Mouse (Mus musculus) kidney, postnatal 0 days (tissue): ENCODE data around the gene Capzb. TPM values are rescaled to one million over a fixed set of nuclear protein-coding genes. Genes with fewer than 3 reads are reported as not detected.

Experiments
- ATAC-seq: fragments of 200-750 bp; cut with Nextera tagmentation; replicated peaks from 2 replicates; pipeline ENCODE4 v1.8.0; 2017; ENCODE audit warnings: low read depth, moderate number of reproducible peaks, moderate TSS enrichment, moderate library complexity; ENCODE audit not compliant: low FRiP score
- DNase-seq: peaks from one replicate; pipeline ENCODE4 v3.0.0-alpha.2; 2016; ENCODE audit warnings: low spot score
- H3K27ac ChIP-seq: fragments of 300-500 bp; sonication (generic); 2 replicates; pipeline ENCODE4 v1.5.1; 2014; ENCODE audit warnings: mild to moderate bottlenecking
- H3K27me3 ChIP-seq: fragments of 300-500 bp; sonication (generic); 2 replicates; pipeline ENCODE4 v1.6.1; 2014; ENCODE audit warnings: low read length, mixed read lengths; ENCODE audit not compliant: insufficient read depth
- H3K36me3 ChIP-seq: fragments of 300-500 bp; sonication (generic); 2 replicates; pipeline ENCODE4 v1.6.1; 2014; ENCODE audit warnings: low read length, mixed read lengths; ENCODE audit not compliant: insufficient read depth
- H3K4me1 ChIP-seq: fragments of 300-500 bp; sonication (generic); replicated peaks from 2 replicates; pipeline ENCODE4 v1.6.1; 2014; ENCODE audit warnings: antibody characterized with exemption, low read length, mixed read lengths; ENCODE audit not compliant: insufficient read depth
- H3K4me2 ChIP-seq: fragments of 300-500 bp; sonication (generic); 2 replicates; pipeline ENCODE4 v1.6.1; 2014; ENCODE audit warnings: mild to moderate bottlenecking, low read length, moderate library complexity, mixed read lengths
- H3K4me3 ChIP-seq: fragments of 300-500 bp; sonication (generic); replicated peaks from 2 replicates; pipeline ENCODE4 v1.5.1; 2014; ENCODE audit warnings: low read depth, low read length
- H3K9ac ChIP-seq: fragments of 300-500 bp; sonication (generic); 2 replicates; pipeline ENCODE4 v1.6.1; 2014; ENCODE audit warnings: low read depth, low read length
- H3K9me3 ChIP-seq: fragments of 300-500 bp; sonication (generic); replicated peaks from 2 replicates; pipeline ENCODE4 v1.6.1; 2016; ENCODE audit warnings: low read length, inconsistent platforms, mixed read lengths
- CTCF ChIP-seq: IDR thresholded peaks from 2 replicates; pipeline ENCODE4 v1.5.1; 2016; ENCODE audit warnings: antibody characterized with exemption, low read depth, mild to moderate bottlenecking, moderate library complexity
- WGBS: fragments of 180-500 bp; shearing (Covaris S2); extraction: QIAGEN DNeasy Blood & Tissue Kit; methylation state at CpG from one replicate; pipeline ENCODE4 v1.1.7; 2014; 5-methylcytosine and 5-hydroxymethylcytosine counted together
- polyA plus RNA-seq: library from polyadenylated mRNA; unstranded; fragments of >200 nt; fragmentation: Nextera tagmentation; extraction: Ambion mirVana; gene quantifications from 2 replicates; pipeline ENCODE4 v1.2.1, GENCODE M21; 2015

The Capzb gene
- polyA plus RNA-seq, 1 experiment from 2014 or later: 304 TPM

DNA sequence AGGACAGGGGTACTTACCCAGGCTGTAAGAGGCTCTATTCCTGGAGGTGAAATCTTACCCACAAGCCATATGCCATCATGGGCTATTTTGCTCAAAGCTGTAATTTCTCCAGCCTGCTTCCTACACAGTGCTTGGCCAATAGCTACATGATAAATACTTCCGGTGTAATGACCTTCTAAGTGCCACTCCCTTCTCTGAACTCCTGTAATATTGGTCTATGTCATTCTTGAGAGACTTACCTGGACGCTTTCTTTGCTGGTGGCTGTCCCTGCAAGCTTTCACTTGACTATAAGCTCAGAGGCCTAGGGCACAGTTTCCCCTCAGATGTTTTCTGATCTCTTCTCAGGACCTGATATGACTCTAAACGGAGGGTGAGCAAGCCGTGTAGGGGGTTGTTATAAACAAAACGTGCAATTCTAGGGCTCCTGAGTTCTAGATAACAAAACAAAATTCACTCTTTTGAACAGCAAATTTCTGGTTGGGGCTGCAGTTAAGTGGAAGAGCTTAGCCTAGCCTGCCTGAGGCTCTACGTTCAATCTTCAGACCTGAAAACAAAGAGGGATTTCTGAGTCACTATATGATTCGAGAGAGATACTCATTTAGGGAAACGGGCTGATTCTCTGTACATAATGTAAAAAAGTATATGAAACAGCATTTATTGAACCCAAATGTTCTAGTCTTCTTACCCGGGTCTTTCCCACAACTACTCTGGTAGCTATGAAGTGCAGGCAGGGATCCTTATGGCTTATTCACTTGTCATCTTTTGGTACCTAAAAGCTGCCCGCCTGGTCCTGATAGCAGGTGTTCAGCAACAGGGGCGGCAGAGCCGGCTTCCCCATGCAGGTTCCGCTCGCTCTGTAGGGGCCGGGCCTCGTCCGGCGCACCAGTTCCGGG, 847 bp upstream of the Capzb start:
- WGBS: 12% methylated on average over 19 of the region's 19 CpGs
- H3K9ac ChIP-seq: peak overlapping the region; percentile 64
- no peaks in the 10 kb centered on the region for H3K27me3 ChIP-seq
- H3K36me3 ChIP-seq: no peaks in the 10 kb centered on the region
- no peaks in the 10 kb centered on the region for H3K9me3 ChIP-seq
- TF ChIP-seq CTCF: no peak
- peak overlapping the region; percentile 93 for H3K27ac ChIP-seq
- ATAC-seq (no peak), DNase-seq (no peak)
- peak overlapping the region; percentile 97 for H3K4me2 ChIP-seq
- H3K4me1 ChIP-seq: peaks cover 25% of the 10 kb centered on the region
- peak overlapping the region; percentile 96 for H3K4me3 ChIP-seq

DNA sequence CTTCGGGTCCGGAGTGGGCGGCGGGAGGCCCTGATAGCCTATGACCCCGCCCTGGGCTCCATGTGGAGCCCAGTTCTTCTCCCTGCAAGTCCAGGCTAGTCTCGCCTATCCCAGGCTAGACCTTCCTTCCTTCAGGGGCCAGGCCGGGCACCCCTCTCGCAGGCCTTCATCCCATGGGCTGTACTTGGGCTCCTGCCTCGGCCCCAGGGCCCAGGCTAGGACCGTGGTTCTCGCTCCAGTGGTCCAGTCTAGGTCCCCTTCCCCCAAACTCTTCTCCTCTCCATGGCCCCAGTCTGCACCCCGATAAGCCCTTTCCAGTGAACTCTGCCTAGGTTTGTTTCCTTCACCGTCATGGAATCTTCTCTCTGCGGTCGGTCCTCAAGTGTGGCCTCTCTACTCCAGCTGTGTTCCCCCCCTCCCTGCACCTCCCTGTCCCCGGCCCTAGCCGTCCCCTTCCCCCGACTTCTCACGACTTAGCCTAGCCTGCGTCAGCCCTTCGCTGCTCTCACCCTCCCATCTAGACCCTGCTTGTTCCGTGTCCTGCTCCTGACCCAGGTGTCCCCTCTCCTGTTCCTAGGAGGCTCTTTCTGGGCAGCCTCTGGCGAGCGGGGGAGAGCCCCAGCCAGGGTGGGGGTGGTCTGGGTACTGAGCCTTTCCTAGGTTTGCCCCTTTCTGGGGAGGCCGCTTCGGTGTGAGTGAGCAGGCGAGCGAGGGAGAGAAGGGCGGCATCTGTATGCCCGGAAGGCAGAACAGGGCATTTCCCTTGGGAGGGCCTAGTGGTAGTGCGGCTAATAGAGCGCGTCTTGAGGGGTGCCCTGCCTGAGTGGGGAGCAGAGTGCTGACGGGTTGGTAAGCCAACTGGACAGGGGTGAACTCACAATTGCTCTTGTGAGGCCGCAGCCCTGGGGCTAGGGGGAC, 736 bp downstream of the Capzb start:
- H3K27ac ChIP-seq: peak overlapping the region; percentile 89
- DNase-seq: peak; percentile 42
- H3K27me3 ChIP-seq: no peaks in the 10 kb centered on the region
- peaks cover 39% of the 10 kb centered on the region for H3K4me1 ChIP-seq
- peak overlapping the region; percentile 94 for H3K9ac ChIP-seq
- H3K36me3 ChIP-seq: no peaks in the 10 kb centered on the region
- no peak for TF ChIP-seq CTCF
- no peaks in the 10 kb centered on the region for H3K9me3 ChIP-seq
- H3K4me3 ChIP-seq: peak overlapping the region; percentile 96
- H3K4me2 ChIP-seq: peak overlapping the region; percentile 97
- under 1% methylated on average over 31 of the region's 35 CpGs for WGBS
- ATAC-seq: peak; percentile 15

DNA sequence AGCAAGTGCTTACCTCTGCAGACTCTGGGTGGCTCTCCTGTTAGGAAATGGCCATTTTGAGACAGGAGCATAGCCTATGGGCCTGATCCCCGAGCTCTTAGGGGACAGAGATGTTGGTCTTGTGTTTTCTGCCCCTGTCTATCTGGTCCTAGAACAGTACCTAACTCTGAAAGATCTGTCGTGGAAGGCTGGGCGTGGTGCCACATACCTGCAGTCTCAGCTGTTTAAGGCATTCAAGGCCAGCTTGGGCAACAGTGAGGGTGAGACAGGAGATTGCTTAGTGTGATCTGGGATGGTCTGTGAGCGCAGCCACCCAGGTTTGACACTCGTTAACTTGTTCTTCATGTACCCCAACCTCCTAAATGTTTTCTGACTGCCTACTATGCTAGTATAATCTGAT, 2.4 kb downstream of the Capzb start:
- H3K27ac ChIP-seq: no peak overlapping the region
- H3K4me3 ChIP-seq: no peak overlapping the region
- H3K27me3 ChIP-seq: no peaks in the 10 kb centered on the region
- H3K36me3 ChIP-seq: 0 out of 2 replicates have a peak, but pooled peaks cover 5% of the 10 kb centered on the region
- peak overlapping the region; percentile 97; the same call in 1 of the 2 replicates for H3K4me2 ChIP-seq
- no peak for TF ChIP-seq CTCF
- peaks cover 39% of the 10 kb centered on the region for H3K4me1 ChIP-seq
- no peak for ATAC-seq
- H3K9me3 ChIP-seq: no peaks in the 10 kb centered on the region
- H3K9ac ChIP-seq: no peak overlapping the region
- 70% methylated on average over 5 of the region's 5 CpGs for WGBS
- DNase-seq: no peak

GRCm38 (mm10) chr4:139196464-139196863, 3.8 kb downstream of the Capzb start:
- H3K36me3 ChIP-seq: 0 out of 2 replicates have a peak, but pooled peaks cover 7% of the 10 kb centered on the region
- no peak for TF ChIP-seq CTCF
- ATAC-seq (no peak), DNase-seq (no peak)
- H3K4me3 ChIP-seq: no peak overlapping the region
- H3K27ac ChIP-seq: no peak overlapping the region
- peaks cover 37% of the 10 kb centered on the region for H3K4me1 ChIP-seq
- no peak overlapping the region for H3K9ac ChIP-seq
- no peak overlapping the region for H3K4me2 ChIP-seq
- H3K27me3 ChIP-seq: no peaks in the 10 kb centered on the region
- WGBS: 73% methylated on average over 6 of the region's 6 CpGs
- H3K9me3 ChIP-seq: no peaks in the 10 kb centered on the region

DNA sequence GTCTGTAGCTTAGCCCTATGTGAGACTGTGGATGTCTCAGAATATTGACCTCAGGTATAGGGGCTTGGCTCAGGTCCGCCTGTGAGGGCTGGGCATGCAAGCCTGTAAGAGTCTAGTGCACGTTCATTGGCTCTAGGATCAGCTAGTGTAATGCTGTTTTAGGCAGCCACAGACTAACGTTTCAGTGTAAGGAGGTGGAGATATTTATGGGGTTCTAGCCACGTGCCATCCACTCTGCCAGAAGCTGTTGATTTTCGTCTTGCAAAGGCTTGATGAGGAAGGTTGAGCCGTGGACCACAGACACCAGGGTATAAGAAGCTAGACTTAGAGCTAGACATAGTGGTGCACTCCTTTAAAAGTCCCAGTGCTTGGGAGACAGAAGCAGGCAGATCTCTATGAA, 4.2 kb downstream of the Capzb start:
- TF ChIP-seq CTCF: no peak
- Histone ChIP-seq H3K9ac (no peak overlapping the region), H3K27me3 (no peaks in the 10 kb centered on the region), H3K4me2 (no peak overlapping the region), H3K4me1 (peaks cover 35% of the 10 kb centered on the region), H3K9me3 (no peaks in the 10 kb centered on the region), H3K4me3 (no peak overlapping the region), H3K36me3 (0 out of 2 replicates have a peak, but pooled peaks cover 7% of the 10 kb centered on the region), H3K27ac (no peak overlapping the region)
- no peak for DNase-seq
- no peak for ATAC-seq
- WGBS: 56% methylated on average over 6 of the region's 6 CpGs

GRCm38 (mm10) chr4:139197453-139197852, 4.8 kb downstream of the Capzb start:
- no peak for TF ChIP-seq CTCF
- H3K4me2 ChIP-seq: no peak overlapping the region
- H3K27me3 ChIP-seq: no peaks in the 10 kb centered on the region
- no peak for DNase-seq
- peaks cover 35% of the 10 kb centered on the region for H3K4me1 ChIP-seq
- H3K9ac ChIP-seq: no peak overlapping the region
- no peak for ATAC-seq
- H3K4me3 ChIP-seq: no peak overlapping the region
- no peaks in the 10 kb centered on the region for H3K9me3 ChIP-seq
- 73% methylated on average over 5 of the region's 5 CpGs for WGBS
- H3K27ac ChIP-seq: no peak overlapping the region
- 0 out of 2 replicates have a peak, but pooled peaks cover 7% of the 10 kb centered on the region for H3K36me3 ChIP-seq
